Comparison of ENCODE assay signal across 11 mouse cellular contexts in genomic region chr15:36360694-36361521, GRCm38 (mm10).
DNase-seq lines count a peak whose midpoint lies in the region; ATAC-seq and TF ChIP-seq lines count a peak whose summit lies in the region.
"Had no signal": no experiment of that assay in that cellular context is flagged by ENCODE, and none has a peak within 500 bp of the region (broad histone marks: within the 10 kb centered on the region; RNA-seq: fewer than 3 reads in every experiment).

No protein-coding gene starts in this region.

- H3K9me3 ChIP-seq in kidney, postnatal 0 days (replicated peaks; ENCODE audit: low read length) = no peaks in the 10 kb centered on the region
- H3K9me3 ChIP-seq in kidney, embryonic 16.5 days (ENCODE audit: low read length) = no peaks in the 10 kb centered on the region
- H3K9me3 ChIP-seq in heart, embryonic 10.5 days = no peaks in the 10 kb centered on the region
- no peaks in the 10 kb centered on the region for H3K9me3 ChIP-seq in liver, embryonic 16.5 days (replicated peaks; ENCODE audit: control insufficient read depth, low read length)
- H3K9me3 ChIP-seq: forebrain, embryonic 10.5 days; limb, embryonic 12.5 days had no signal

- H3K4me1 ChIP-seq in kidney, postnatal 0 days (replicated peaks; ENCODE audit: insufficient read depth, low read length) = 0 out of 2 replicates have a peak, but pooled peaks cover 5% of the 10 kb centered on the region
- peaks cover 3% of the 10 kb centered on the region; the same call in 1 of the 2 replicates for H3K4me1 ChIP-seq in kidney, embryonic 16.5 days (ENCODE audit: insufficient read depth, low read length)
- H3K4me1 ChIP-seq in heart, embryonic 10.5 days = peaks cover 14% of the 10 kb centered on the region; the same call in 1 of the 2 replicates
- H3K4me1 ChIP-seq in liver, embryonic 16.5 days (ENCODE audit: control insufficient read depth, low read depth, low read length) = peaks cover 37% of the 10 kb centered on the region
- H3K4me1 ChIP-seq: limb, embryonic 12.5 days had no signal

- no peak for DNase-seq in kidney, postnatal 0 days (ENCODE audit: low spot score)
- DNase-seq in T-cell, adult 2 months (ENCODE audit: low spot score) = peak; percentile 37
- peak; percentile 84 for DNase-seq in heart, embryonic 10.5 days (ENCODE audit: low spot score)
- DNase-seq in left cerebral cortex, postnatal 10 days (ENCODE audit: extremely low spot score in 1 of 2, low spot score in 2 of 2) = no peak
- no peak for DNase-seq in thymus, postnatal 4 days
- no peak for DNase-seq in cerebellum, postnatal 36 days
- DNase-seq: right cerebral cortex, postnatal 4 days had no signal

- intact Hi-C loops in left cerebral cortex, postnatal 10 days (cut with DNase I) = no loop called here

- no peak overlapping the region for H3K4me2 ChIP-seq in kidney, postnatal 0 days (ENCODE audit: low read length)
- no peak overlapping the region for H3K4me2 ChIP-seq in kidney, embryonic 16.5 days (replicated peaks; ENCODE audit: low read depth, low read length)
- peak overlapping the region; percentile 62 for H3K4me2 ChIP-seq in liver, embryonic 16.5 days (ENCODE audit: low read depth, low read length)
- H3K4me2 ChIP-seq: limb, embryonic 12.5 days had no signal

- no peak for TF ChIP-seq CTCF in kidney, postnatal 0 days (IDR thresholded peaks at IDR 0.05; ENCODE audit: low read depth)

- 0 out of 2 replicates have a peak overlapping the region, but pooled peaks have one; percentile 31 for H3K27ac ChIP-seq in kidney, postnatal 0 days
- no peak overlapping the region for H3K27ac ChIP-seq in kidney, embryonic 16.5 days (ENCODE audit: low read length)
- H3K27ac ChIP-seq in heart, embryonic 10.5 days = peak overlapping the region; percentile 50
- peak overlapping the region; percentile 97 for H3K27ac ChIP-seq in liver, embryonic 16.5 days (ENCODE audit: low read length)
- H3K27ac ChIP-seq: forebrain, embryonic 10.5 days; limb, embryonic 12.5 days had no signal

- no peak overlapping the region for H3K4me3 ChIP-seq in kidney, postnatal 0 days (replicated peaks; ENCODE audit: low read depth, low read length)
- no peak overlapping the region for H3K4me3 ChIP-seq in kidney, embryonic 16.5 days (ENCODE audit: low read length)
- no peak overlapping the region for H3K4me3 ChIP-seq in heart, embryonic 10.5 days
- H3K4me3 ChIP-seq in liver, embryonic 16.5 days (ENCODE audit: low read depth, low read length) = peak overlapping the region; percentile 14
- H3K4me3 ChIP-seq: forebrain, embryonic 10.5 days; limb, embryonic 12.5 days had no signal

- H3K27me3 ChIP-seq in kidney, postnatal 0 days (ENCODE audit: insufficient read depth, low read length) = no peaks in the 10 kb centered on the region
- H3K27me3 ChIP-seq in kidney, embryonic 16.5 days (ENCODE audit: insufficient read depth, low read length) = no peaks in the 10 kb centered on the region
- no peaks in the 10 kb centered on the region for H3K27me3 ChIP-seq in heart, embryonic 10.5 days (ENCODE audit: insufficient read depth, poor library complexity, severe bottlenecking)
- no peaks in the 10 kb centered on the region for H3K27me3 ChIP-seq in liver, embryonic 16.5 days (ENCODE audit: control insufficient read depth, insufficient read depth, low read depth, low read length)
- H3K27me3 ChIP-seq: limb, embryonic 12.5 days had no signal

- no peak overlapping the region for H3K9ac ChIP-seq in kidney, postnatal 0 days (ENCODE audit: low read depth, low read length)
- no peak overlapping the region for H3K9ac ChIP-seq in kidney, embryonic 16.5 days (replicated peaks; ENCODE audit: low read length)
- H3K9ac ChIP-seq in liver, embryonic 16.5 days (ENCODE audit: low read depth, low read length) = peak overlapping the region; percentile 69
- H3K9ac ChIP-seq: limb, embryonic 12.5 days had no signal

- no peaks in the 10 kb centered on the region for H3K36me3 ChIP-seq in kidney, postnatal 0 days (ENCODE audit: insufficient read depth, low read length)
- no peaks in the 10 kb centered on the region for H3K36me3 ChIP-seq in kidney, embryonic 16.5 days (ENCODE audit: insufficient read depth, low read length)
- no peaks in the 10 kb centered on the region for H3K36me3 ChIP-seq in heart, embryonic 10.5 days
- no peaks in the 10 kb centered on the region for H3K36me3 ChIP-seq in liver, embryonic 16.5 days (ENCODE audit: control insufficient read depth, insufficient read depth)
- H3K36me3 ChIP-seq: forebrain, embryonic 10.5 days; limb, embryonic 12.5 days had no signal

- 78% methylated on average over 14 of the region's 14 CpGs for WGBS in kidney, postnatal 0 days
- 76% methylated on average over 14 of the region's 14 CpGs for WGBS in kidney, embryonic 16.5 days
- WGBS in heart, embryonic 10.5 days = 57% methylated on average over 14 of the region's 14 CpGs
- WGBS in liver, embryonic 16.5 days (ENCODE audit: insufficient replicate concordance) = 24% methylated on average over 14 of the region's 14 CpGs

- ATAC-seq in kidney, postnatal 0 days (replicated peaks; ENCODE audit: low FRiP score, low read depth) = no peak
- ATAC-seq in kidney, embryonic 16.5 days (ENCODE audit: low FRiP score, low TSS enrichment) = no peak
- peak; percentile 98 for ATAC-seq in liver, embryonic 16.5 days (ENCODE audit: low read depth)

Comparison
In these comparisons a context has a peak if more than half of its experiments do, and no peak if none do; other contexts are left out.
1. DNase-seq: peak in T-cell, adult 2 months (single experiment) and heart, embryonic 10.5 days (single experiment); none in kidney, postnatal 0 days (single experiment), left cerebral cortex, postnatal 10 days (0 of 2), thymus, postnatal 4 days (single experiment) and cerebellum, postnatal 36 days (0 of 2).